Mouse (Mus musculus) c-Kit-positive CD71-positive TER-119-positive erythroid progenitor cells, embryonic 14.5 days (primary cell): ENCODE results near the gene Ncoa1.
"Not testable (repeated sequence)": the region's sequence is repeated elsewhere in the genome, so short reads cannot be mapped to it uniquely, and the experiment has no call there.

ENCODE experiments used
- DNase-seq: peaks from one replicate; pipeline ENCODE4 v3.0.0-alpha.2; 2013; ENCODE audit warnings: low spot score

Ncoa1 gene

DNA sequence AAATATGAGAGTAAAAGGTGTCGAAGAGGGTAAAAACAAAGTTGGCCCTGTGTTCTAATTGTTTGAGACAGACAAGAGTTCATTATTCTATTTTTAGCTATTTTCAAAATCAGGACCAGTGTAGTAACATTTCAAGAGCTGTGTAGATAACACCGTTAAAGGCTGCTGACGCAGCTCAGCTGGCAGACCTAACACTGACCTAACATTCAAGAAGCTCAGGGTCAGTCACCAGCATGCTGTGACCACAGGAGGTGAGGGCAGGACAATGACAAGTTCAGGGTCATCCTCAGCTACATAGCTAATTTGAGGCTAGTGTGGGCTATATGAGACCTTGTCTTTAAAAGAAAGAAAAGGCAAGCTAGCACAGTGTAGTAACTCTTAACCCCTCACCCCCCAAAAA, 84.9 kb downstream of the Ncoa1 start:
- no peak for DNase-seq

- no peak for DNase-seq
These were observed 85.7 kb downstream of the Ncoa1 start for GRCm38 (mm10) chr12:4391256-4391655.

DNA sequence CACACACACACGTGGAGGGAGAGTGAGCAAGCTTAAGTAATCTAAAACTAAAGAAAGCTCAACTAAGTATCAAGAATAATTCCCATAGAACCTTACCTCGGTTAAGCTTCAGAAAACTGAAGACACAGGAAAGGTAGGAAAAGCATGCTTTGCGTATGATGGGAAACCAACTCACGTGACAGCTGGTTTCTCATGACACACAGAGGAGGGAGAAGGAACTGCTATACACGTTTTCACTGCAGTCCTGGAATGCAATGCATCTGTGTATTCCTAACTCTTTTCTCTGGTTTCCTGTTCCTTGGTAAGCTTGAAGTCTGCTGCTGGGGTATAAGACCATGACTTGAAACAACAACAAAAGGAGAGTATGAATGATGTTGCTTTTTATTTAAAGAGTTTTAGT, 86.3 kb downstream of the Ncoa1 start:
- DNase-seq: no peak

DNA sequence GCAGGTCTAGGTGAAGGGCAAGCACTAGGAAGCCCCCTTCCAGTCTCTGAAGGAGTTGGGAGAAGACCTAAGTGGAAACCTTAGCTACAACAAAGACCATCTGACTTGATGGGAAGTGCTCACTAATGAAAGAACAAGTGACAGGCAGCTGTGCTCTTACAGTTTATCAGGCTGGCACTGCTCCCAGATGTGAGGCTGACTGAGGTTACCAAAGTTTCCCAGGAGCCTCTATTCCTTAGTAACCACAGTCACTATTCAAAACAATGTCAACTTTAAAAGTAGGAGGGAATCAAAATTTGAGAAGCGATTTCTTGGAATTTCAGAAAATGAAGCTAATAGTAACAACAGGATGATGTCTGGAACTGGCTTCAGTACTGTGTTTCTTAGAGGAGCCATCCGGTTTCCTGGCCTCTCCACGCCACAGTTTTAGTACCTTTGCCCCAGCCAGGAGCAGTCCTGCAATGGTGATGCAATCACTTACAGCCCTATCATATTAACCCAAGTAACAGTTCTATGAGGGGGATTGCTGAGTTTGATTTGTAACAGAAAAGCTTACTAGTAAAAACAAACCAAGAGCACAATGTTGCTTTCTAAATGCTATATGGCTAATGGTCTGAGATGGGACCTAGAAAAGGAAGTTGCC, 90.8 kb downstream of the Ncoa1 start:
- no peak for DNase-seq

DNA sequence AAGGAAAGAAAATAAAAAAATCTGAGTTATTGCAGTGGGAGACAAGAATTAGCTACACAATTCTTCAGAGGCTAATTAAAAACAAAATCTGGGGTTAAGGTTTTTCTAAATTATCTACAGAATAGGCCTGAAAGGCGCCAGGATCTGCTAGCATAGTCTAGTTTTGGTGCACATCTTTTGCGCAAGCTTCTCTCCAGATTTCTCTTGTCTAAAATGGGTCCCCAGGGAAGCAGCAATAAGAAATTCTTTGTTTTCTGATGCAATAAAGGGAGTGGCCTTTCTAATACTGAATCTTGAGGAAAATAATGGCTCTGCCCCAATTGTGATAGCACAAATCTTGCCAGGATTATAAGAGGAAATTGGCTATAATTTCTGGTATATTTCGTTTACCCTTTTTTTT, 93.9 kb downstream of the Ncoa1 start:
- no peak for DNase-seq

GRCm38 (mm10) chr12:4379298-4379957, 97.6 kb downstream of the Ncoa1 start:
- no peak for DNase-seq

DNA sequence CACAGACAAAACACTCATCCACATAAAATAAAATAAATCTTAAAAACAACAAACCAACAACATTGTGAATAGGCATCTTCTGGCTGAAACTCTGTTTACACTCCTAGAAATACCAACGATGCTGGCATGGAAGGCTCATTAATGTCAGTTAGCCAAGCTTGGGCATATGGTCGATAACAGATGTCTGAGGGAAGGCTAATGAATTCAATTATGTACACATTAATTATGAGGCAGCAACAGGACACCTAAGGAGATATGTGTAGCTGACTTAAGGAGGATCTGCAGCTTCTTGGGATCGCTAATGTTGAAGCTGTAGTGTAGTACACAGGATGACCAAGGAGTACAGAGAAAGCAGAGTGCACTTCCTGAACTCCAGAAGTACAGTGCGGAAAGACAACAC, 100.5 kb downstream of the Ncoa1 start:
- no peak for DNase-seq

DNA sequence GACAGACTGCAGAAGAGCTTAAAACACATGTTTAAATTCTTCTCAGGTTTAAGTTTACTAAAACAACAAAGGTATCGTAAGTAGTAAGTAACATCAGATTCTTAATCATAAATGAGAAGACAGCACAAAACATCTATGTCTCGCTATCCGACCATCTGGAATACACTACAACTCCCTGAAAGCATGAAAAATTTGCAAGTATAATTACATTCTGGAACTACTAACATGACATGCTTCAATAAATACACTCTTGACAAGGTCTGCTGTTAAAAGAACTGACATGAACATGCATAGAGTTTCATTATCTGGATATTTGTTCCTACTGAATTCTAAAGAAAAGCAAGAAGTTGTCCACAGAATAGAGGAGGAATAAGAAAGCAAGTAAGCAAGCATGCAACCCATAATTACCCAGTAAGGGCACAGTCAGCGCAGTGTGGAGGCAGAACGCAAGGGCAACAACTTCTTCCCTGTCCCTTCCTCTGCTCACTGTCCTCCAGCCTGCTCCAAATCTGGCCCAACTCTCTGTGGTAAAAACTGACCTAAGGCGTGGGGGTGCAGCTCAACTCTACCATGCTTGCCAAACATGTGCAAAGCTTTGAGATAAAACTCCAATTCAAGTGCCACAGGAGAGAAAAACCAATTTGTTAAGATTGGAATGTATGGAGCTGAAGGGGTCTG, 102.0 kb downstream of the Ncoa1 start:
- no peak for DNase-seq

- no peak for DNase-seq
These were observed 105.6 kb downstream of the Ncoa1 start for GRCm38 (mm10) chr12:4371406-4371805.

GRCm38 (mm10) chr12:4365951-4366350, 111.0 kb downstream of the Ncoa1 start:
- no peak for DNase-seq

- no peak for DNase-seq
These were observed 117.5 kb downstream of the Ncoa1 start for GRCm38 (mm10) chr12:4359475-4359874.

- DNase-seq: not testable (repeated sequence)
These were observed 118.3 kb downstream of the Ncoa1 start for GRCm38 (mm10) chr12:4358653-4359052.

GRCm38 (mm10) chr12:4358100-4358499, 118.9 kb downstream of the Ncoa1 start:
- DNase-seq: no peak

DNA sequence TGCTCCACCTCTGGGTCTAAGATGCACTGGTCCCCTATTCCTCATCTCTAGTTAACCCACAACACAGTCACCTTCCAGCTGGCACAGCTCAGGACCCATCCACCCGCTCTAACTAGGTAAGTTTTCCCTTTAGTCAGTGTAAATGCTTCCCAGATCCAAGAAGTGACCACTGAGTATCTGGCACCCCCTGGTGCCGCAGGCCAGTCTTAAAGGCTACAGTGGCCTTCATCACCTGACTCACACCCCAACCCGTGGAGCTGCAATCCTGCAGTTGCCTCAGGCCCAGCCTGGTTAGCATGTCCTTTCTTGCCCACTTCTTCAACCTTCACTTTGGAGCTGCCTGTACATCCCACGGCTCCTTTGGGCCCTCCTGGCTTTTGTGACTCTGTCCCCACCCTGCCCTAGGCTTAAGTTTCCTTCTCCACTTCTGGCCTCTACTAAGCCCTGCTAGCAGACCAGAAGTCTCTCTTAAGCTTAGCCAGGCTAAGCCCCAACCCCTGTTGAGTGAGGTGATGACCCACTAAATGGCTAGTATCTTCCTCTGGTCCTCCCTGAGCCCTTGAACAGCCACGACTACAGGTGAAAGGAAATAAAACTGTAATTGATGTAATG, 120.0 kb downstream of the Ncoa1 start:
- no peak for DNase-seq

GRCm38 (mm10) chr12:4355019-4355730, 121.8 kb downstream of the Ncoa1 start:
- no peak for DNase-seq

- no peak for DNase-seq
These were observed 133.8 kb downstream of the Ncoa1 start for GRCm38 (mm10) chr12:4343216-4343615.

- no peak for DNase-seq
These were observed 134.9 kb downstream of the Ncoa1 start for GRCm38 (mm10) chr12:4342087-4342486.

DNA sequence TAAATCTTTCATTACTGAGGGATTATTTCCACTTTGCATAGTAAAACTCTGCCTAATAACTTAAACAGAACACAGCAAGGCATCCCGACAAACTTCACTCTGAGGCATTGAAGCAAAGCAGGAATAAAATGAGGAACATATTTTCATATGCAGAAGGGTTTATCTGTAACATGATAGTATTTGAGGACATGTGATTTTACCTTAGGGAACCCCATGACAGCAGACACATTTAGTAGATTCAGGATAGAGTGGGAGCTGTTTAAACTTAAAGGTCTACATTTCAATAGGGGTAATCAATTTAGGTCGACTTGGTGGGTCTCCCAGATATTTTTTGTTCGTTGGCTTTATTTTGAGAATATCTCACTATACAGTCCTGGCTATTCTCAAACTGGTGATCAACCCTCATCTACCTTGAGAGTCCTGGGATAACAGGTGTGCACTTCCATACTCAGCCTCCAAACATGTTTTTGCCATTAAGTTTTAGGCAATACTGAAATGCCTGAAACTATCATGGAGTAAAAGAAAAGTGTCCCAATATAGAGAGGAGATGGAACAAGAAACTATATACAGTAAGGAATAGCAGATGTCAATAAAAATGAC, 136.6 kb downstream of the Ncoa1 start:
- no peak for DNase-seq

DNA sequence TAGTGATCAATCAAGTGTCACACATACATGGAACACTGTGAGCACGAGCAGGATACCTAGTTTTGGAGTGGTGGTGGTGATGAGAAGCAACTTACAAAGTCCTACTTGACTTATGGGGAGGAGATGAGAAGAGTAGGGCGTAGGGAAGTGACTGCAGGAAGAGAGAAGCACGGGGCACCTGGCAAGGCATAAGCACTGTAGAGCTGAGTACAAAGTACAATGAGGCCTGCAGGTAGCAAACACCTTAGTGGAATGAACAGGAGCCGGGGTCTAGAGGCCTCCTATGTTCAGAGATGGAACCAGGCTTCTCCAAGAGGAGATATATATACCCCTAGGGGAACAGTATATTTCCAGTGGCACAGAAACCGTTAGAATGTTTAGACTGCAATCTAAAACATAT, 153.4 kb downstream of the Ncoa1 start:
- DNase-seq: no peak

GRCm38 (mm10) chr12:4322227-4322626, 154.8 kb downstream of the Ncoa1 start:
- DNase-seq: no peak

DNA sequence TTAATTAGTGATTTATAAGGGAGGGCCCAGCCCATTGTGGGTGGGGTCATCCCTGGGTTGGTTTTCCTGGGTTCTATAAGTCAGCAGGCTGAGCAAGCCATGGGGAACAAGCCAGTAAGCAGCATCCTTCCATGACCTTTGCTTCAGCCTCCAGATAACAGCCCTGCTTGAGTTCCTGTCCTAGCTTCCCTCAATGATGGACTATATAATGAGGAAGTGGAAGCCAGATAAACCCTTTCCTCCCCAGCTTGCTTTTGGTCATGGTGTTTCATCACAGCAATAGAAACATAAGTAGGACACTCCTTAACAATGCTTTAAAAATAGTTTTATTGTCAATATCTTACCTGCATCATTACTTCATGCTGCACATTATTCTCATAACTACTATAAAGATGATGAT, 163.2 kb downstream of the Ncoa1 start:
- DNase-seq: no peak

DNA sequence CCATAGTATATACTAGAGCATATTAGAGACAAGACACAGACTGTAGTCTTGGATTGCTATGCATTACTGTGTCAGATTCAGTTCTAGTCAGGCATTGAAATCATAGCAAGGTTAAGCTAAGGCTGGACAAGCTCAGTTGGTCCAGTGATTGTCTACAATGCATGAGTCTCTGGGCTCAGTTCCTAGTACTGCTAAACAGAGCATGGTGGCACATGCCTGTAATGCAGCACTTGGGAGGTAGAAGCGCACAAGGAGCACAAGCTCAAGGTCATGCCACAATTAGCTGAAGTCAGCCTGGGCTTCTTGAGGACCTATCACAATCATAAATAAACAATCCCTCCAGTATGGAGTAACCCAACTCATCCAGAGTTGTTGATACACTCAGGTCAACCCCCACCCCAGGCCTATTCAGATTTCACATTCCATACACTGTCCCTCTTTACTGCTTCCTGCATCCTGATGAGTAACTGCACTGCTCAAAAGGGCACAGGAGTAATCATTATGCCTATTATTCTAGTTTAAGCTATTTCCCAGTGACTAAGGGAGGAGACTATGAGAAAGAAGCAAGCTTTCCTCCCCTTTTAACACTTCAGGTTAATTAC, 170.2 kb downstream of the Ncoa1 start:
- DNase-seq: no peak
